Mouse (Mus musculus): ENCODE measurements around the gene Elf2. TPM values are rescaled to one million over a fixed set of nuclear protein-coding genes. Genes with fewer than 3 reads are reported as not detected.

The Elf2 gene
- 10 to 100 TPM; 25.5 to 26.1 TPM for total RNA-seq (2021)
- long read RNA-seq, experiment 1, partial matches to known transcripts, result 2 of 9 reads
- long read RNA-seq, experiment 1, other reads (novel, unspliced or antisense), result 2 of 9 reads
- long read RNA-seq, experiment 2, partial matches to known transcripts, result 1 of 8 reads
- long read RNA-seq, experiment 2, other reads (novel, unspliced or antisense), result 2 of 8 reads

- intact Hi-C loops (cut with DNase I), result loop anchor here (5.0 kb wide), 1 partner anchor 63 kb away; no protein-coding TSS in a partner anchor
- DNase-seq (ENCODE audit: low spot score in 2 of 2), result peak; percentile 58 to 75
Measured at GRCm38 (mm10) chr3:51340552-51341267, at the start of gene Elf2. TSS of gene Elf2 (minus strand) at chr3:51340663.

DNA sequence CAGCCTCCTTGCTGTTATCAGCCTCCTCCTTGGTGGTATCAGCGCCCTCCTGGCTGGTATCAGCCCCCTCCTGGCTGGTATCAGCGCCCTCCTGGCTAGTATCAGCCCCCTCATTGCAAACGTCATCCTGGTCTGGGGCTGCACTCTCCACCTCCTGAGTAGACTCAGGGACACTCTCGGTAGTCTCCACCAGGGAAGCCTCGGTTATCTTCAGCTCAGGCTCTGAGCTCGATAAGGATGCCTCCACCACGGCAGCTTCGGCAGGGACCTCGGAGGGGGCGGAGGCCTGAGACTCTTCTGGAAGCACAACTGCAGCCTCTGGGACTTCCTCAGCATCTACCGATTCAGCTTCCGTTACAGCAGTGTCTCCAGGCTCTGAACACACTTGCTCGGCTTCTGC, 48.4 kb upstream of the Elf2 start:
- DNase-seq (ENCODE audit: low spot score in 2 of 2), result no peak
- intact Hi-C loops (cut with DNase I), result no loop called here

DNA sequence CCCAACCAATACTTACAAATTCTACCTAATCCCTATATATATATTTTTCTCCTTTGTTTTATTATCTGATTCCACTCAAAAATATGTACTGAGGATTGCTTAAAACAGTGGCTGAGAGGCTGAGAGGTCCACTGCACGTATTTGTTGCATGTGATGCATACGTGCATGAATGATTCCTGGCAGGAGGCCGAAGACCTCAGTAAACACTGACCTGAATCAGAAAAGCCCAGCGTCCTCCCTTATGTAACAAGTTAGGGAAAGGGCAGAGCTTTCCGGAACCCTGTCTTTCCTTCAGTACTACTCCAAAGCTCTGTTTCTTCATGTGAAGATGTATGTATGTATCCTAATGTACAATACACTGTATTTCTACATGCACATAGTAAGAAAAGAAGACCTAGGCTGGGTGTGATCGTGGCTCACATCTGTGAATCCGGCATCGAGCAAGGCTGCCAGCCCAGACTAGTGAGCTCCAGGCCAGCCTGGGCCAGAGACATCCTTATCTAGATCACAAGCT, 47.5 kb upstream of the Elf2 start:
- no peak for DNase-seq (ENCODE audit: low spot score in 2 of 2)
- intact Hi-C loops (cut with DNase I), result no loop called here

DNA sequence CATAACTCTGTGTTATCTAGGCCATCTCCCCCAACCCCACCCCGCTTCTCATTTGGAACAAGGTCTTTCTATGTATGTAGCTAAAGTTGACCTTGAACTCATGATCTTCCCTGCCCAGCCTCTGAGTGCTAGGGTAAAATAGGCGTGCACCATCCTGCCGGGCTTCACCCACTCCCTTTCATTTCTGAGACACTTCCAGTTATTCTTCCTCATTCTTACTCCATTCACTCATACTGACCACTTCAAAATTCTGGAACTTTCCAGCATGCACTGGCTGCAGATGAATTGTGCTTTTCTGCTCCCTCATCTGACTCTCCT, 46.6 kb upstream of the Elf2 start:
- DNase-seq (ENCODE audit: low spot score in 2 of 2), result no peak
- intact Hi-C loops (cut with DNase I), result no loop called here

DNA sequence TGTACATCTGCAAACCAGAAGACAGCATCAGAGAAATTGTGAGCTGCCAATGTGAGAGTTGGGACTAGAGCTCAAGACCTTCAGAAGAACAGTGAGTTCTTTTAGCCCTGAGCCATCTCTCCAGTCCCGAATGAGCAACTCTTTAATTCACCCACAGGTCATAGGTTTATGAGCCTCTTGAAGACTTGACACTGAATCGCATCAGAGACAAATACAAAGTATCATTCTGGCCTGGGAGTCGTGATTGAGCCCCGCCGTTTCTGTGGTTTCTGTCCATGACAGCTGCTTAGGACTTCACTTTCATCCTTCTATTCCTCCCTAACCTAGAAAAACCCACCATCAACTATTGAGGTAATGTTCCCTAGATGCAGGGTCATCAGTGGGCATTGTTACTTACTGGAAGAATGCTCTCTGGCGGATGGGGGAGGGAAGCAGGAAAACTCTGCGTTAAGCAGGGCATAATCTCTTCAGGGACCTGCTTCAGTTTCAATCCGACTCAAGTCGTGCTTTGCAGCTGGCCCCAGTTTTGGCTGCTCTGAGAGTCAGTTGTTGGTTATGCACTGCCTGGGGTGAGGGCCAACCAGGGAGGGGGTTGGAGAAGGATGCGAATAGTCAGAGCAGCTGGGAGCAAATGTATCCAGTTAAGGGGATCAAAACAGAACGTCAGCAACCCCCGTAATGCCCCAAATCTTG, 46.1 kb upstream of the Elf2 start:
- intact Hi-C loops (cut with DNase I), result no loop called here
- DNase-seq (ENCODE audit: low spot score in 2 of 2), result no peak

- intact Hi-C loops (cut with DNase I), result no loop called here
Measured at GRCm38 (mm10) chr3:51383409-51383808, 42.9 kb upstream of the Elf2 start.

DNA sequence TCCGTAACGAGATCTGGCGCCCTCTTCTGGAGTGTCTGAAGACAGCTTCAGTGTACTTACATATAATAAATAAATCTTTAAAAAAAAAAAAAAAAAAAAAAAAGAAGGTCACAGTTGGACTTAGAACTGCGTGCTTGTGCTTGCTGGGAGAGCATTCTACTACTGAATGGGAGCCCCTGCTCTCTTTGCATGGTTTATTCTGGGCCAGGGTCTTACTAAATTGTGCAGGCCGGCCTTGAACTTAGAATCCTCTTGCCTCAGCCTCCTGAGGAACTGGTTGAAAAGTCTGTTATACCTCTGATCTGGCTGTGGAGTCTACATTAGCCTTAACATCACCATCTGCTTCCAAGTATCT, 40.2 kb upstream of the Elf2 start:
- DNase-seq (ENCODE audit: low spot score in 2 of 2), result no peak
- intact Hi-C loops (cut with DNase I), result no loop called here

More at GRCm38 (mm10) chr3:51383409-51383808, 42.9 kb upstream of the Elf2 start:
- DNase-seq (ENCODE audit: low spot score in 2 of 2), result no peak

- intact Hi-C loops (cut with DNase I), result loop anchor here (5.0 kb wide), 1 partner anchor 862 kb away; no protein-coding TSS in a partner anchor
- no peak for DNase-seq (ENCODE audit: low spot score in 2 of 2)
Measured at GRCm38 (mm10) chr3:51379786-51380659, 39.6 kb upstream of the Elf2 start.

DNA sequence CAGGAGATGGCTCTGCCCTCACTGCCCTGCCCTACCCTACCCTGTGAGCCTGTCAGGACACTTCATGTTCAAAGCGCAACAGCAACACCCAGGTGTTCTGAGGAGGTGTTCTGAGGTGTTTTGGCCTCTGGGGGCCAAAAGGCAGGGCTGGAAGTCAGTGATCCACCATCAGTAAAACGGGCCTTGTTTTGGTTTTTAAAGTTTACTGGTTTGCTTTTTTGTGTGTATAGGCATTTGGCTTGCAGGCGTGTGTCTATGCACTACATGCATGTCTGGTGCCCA, 38.1 kb upstream of the Elf2 start:
- DNase-seq (ENCODE audit: low spot score in 2 of 2), result no peak
- intact Hi-C loops (cut with DNase I), result loop anchor here (5.0 kb wide), 1 partner anchor 864 kb away; no protein-coding TSS in a partner anchor

- no peak for DNase-seq (ENCODE audit: low spot score in 2 of 2)
- intact Hi-C loops (cut with DNase I), result loop anchor here (5.0 kb wide), 1 partner anchor 864 kb away; no protein-coding TSS in a partner anchor
Measured at GRCm38 (mm10) chr3:51377878-51378664, 37.6 kb upstream of the Elf2 start.

DNA sequence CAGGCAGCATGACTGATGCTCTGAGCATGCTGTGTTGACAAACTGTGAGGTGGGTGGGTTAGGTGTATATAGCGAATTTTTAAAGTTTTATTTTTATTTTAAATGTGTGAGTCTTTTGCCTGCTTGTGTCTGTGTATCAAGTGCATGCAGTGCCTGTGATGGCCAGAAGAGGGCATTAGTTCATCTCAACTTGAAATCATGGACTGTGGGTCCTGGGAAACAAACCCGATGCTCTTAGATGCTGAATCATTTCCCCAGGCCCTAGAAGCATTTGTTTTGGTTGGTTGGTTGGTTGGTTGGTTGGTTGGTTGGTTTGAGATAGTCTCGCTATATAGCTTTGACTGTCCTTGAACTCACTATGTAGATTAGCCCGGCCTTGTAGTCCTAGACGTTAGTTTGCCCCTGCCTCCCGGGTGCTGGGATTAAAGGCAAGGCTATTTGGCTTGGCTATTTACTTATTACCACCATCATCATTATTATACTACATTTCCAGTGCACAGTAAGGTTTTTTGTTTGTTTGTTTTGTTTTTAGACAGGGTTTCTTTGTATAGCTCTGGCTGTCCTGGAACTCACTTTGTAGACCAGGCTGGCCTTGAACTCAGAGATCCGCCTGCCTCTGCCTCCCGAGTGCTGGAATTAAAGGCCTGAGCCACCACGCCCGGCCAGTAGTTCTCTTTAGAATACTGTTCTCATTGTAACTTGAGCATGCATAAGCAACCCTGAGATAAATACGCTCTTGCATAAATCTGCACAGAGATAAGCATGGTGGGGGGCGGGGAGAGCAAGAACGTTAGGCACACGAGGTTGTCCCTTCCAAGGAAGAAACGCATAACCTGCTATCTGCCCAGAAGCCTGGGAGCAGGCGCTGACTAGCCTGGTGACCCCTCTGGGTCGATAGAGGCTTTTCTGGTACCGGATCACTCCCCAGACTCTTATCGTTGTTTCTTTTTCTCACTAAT, 35.1 kb upstream of the Elf2 start:
- peak; percentile 30 to 68 for DNase-seq (ENCODE audit: low spot score in 2 of 2)
- intact Hi-C loops (cut with DNase I), result loop anchor here (5.0 kb wide), 1 partner anchor 867 kb away; no protein-coding TSS in a partner anchor

DNA sequence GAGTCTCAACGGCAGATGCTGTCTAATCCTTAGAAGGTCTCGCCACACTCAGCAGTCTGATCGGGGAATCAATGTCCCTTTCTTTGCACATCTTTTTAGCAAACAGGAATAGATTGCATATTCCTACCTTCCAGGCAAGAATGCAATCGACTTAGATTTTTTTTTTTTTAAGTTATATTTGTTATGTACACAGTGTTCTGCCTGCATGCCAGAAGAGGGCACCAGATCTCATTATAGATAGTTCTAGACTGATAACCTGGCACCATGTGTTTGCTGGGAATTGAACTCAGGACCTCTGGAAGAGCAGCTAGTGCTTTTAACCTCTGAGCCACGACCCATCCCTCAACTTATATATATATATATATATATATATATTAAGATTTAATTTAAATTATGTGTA, 33.1 kb upstream of the Elf2 start:
- no peak for DNase-seq (ENCODE audit: low spot score in 2 of 2)
- intact Hi-C loops (cut with DNase I), result loop anchor here (5.0 kb wide), 1 partner anchor 34 kb away; the partner anchor contains the start of gene Ndufc1

GRCm38 (mm10) chr3:51372883-51373282, 32.4 kb upstream of the Elf2 start:
- no peak for DNase-seq (ENCODE audit: low spot score in 2 of 2)
- intact Hi-C loops (cut with DNase I), result loop anchor here (5.0 kb wide), 1 partner anchor 34 kb away; the partner anchor contains the start of gene Ndufc1

DNA sequence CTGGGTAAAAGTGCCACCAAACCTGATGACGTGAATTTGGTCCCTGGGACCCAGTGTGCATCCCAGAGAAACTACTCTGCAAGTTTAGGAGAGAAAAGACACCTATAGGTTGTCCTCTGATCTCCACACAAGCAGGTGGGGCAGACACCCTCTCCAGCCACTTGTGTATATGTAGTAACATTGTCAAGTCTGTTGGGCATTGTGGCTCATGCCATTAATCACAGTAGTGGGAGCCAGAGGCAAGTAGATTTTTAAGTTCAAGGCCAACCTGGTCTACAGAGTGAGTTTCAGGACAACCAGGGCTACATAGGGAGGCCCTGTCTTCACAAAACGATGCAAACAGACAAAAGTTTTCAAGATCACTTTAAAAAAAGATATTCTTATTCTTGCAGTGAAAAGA, 31.4 kb upstream of the Elf2 start:
- intact Hi-C loops (cut with DNase I), result loop anchor here (5.0 kb wide), 1 partner anchor 35 kb away; the partner anchor contains the start of gene Ndufc1
- no peak for DNase-seq (ENCODE audit: low spot score in 2 of 2)

GRCm38 (mm10) chr3:51368011-51368410, 27.5 kb upstream of the Elf2 start:
- DNase-seq (ENCODE audit: low spot score in 2 of 2), result no peak
- intact Hi-C loops (cut with DNase I), result no loop called here

DNA sequence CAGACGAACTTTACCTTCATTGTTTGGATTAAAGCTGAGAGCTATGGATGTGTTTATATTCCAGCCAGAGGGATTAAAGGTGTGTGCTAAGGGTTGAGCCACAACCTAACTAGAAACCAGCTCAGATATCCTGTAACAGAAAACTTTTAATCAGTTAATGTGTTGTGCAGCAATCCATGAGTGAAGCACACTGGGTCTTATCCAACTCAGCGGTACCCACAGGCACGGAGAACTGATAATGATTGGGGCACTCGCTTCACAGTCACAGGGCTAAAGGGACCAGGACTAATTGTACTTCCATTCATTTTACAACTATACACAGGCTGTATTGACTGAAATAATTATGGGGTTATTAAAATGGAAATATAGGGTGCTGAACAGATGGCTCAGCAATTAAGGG, 26.5 kb upstream of the Elf2 start:
- DNase-seq (ENCODE audit: low spot score in 2 of 2), result no peak
- intact Hi-C loops (cut with DNase I), result no loop called here

DNA sequence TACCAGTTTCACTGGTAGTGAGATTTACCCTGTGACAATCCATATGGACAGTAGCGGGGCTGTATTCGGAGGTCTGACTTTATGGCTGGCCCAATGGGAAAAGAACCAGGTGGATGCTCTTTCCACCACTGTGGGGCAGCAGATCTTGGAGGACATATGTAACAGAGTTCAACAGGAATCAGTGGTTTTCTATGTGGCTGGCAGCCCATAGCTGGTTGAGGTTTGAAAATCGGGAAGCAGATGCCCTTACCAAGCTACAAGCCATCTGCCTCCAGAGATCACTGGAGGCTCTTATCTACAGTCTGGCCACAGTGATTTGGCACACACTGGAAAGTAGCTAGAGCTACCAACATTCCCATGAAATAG, 25.0 kb upstream of the Elf2 start:
- no peak for DNase-seq (ENCODE audit: low spot score in 2 of 2)
- intact Hi-C loops (cut with DNase I), result loop anchor here (2.0 kb wide), 1 partner anchor 77 kb away; no protein-coding TSS in a partner anchor
